Mouse (Mus musculus) liver, embryonic 14.5 days (tissue): ENCODE measurements around the gene Shroom1. TPM values are rescaled to one million over a fixed set of nuclear protein-coding genes. Genes with fewer than 3 reads are reported as not detected.
A peak's percentile ranks its signal among the peaks of the same experiment; 100 is the strongest.

Source experiments
- ATAC-seq: fragments of 200-750 bp; cut with Nextera tagmentation; 2 replicates; pipeline ENCODE4 v1.8.0; 2017; ENCODE audit warnings: moderate number of reproducible peaks, mild to moderate bottlenecking, moderate library complexity; ENCODE audit not compliant: insufficient read depth
- DNase-seq, 3 experiments: peaks; one replicate each; pipeline ENCODE4 v3.0.0-alpha.2; 2012 to 2013; ENCODE audit warnings: low read depth in 3 of 3, low spot score in 3 of 3
- H3K27ac ChIP-seq: fragments of 300-500 bp; sonication (generic); 2 replicates; pipeline ENCODE4 v1.5.1; 2014; ENCODE audit warnings: moderate library complexity, mild to moderate bottlenecking, control low read depth, inconsistent platforms
- H3K27me3 ChIP-seq: fragments of 300-500 bp; sonication (generic); 2 replicates; pipeline ENCODE4 v1.6.1; 2014; ENCODE audit warnings: mild to moderate bottlenecking, low read length, moderate library complexity; ENCODE audit not compliant: control insufficient read depth, insufficient read depth
- H3K36me3 ChIP-seq: fragments of 300-500 bp; sonication (generic); replicated peaks from 2 replicates; pipeline ENCODE4 v1.6.1; 2014; ENCODE audit warnings: low read depth; ENCODE audit not compliant: control insufficient read depth, insufficient read depth
- H3K4me1 ChIP-seq, 2 experiments: fragments of 200-500 bp in 1 of 2; fragments of 300-500 bp in 1 of 2; sonication (generic) in 1 of 2; replicated peaks; 2 replicates each; pipeline ENCODE4 v1.6.1; 2012 to 2014; ENCODE audit warnings: antibody characterized with exemption in 1 of 2, inconsistent platforms in 1 of 2, low read length in 1 of 2; ENCODE audit not compliant: control insufficient read depth in 2 of 2, insufficient read depth in 2 of 2
- H3K4me2 ChIP-seq: fragments of 300-500 bp; sonication (generic); 2 replicates; pipeline ENCODE4 v1.6.1; 2014; ENCODE audit warnings: low read depth, mild to moderate bottlenecking, control low read depth, moderate library complexity
- H3K4me3 ChIP-seq, 2 experiments: fragments of 200-500 bp in 1 of 2; fragments of 300-500 bp in 1 of 2; sonication (generic) in 1 of 2; 2 replicates each; pipeline ENCODE4 v1.5.1; 2012 to 2014; ENCODE audit warnings: low read depth in 2 of 2, low read length in 2 of 2, mild to moderate bottlenecking in 2 of 2, control low read depth in 1 of 2, inconsistent platforms in 1 of 2, moderate library complexity in 1 of 2; ENCODE audit not compliant: insufficient read depth in 1 of 2
- H3K9ac ChIP-seq: fragments of 300-500 bp; sonication (generic); replicated peaks from 2 replicates; pipeline ENCODE4 v1.6.1; 2014; ENCODE audit warnings: mild to moderate bottlenecking, control low read depth, moderate library complexity
- H3K9me3 ChIP-seq: fragments of 300-500 bp; sonication (generic); 2 replicates; pipeline ENCODE4 v1.6.1; 2016; ENCODE audit warnings: low read length, mixed read lengths; ENCODE audit not compliant: control insufficient read depth
- CTCF ChIP-seq: IDR thresholded peaks from 2 replicates; pipeline ENCODE4 v1.5.1; 2016; ENCODE audit warnings: antibody characterized with exemption, low read depth, control low read depth
- EP300 ChIP-seq: IDR thresholded peaks from 2 replicates; pipeline ENCODE4 v1.6.1; 2016; ENCODE audit warnings: antibody characterized with exemption, low read depth
- WGBS: fragments of 180-500 bp; shearing (Covaris S2); extraction: QIAGEN DNeasy Blood & Tissue Kit; methylation state at CpG from one replicate; pipeline ENCODE4 v1.1.7; 2014; ENCODE audit not compliant: insufficient replicate concordance; 5-methylcytosine and 5-hydroxymethylcytosine counted together
- polyA plus RNA-seq, 2 experiments: library from polyadenylated mRNA; depleted of rRNA in 1 of 2; stranded (reverse) in 1 of 2; unstranded in 1 of 2; fragments of >200 nt; fragmentation: Nextera tagmentation in 1 of 2; extraction: Ambion mirVana in 1 of 2; gene quantifications; 2 replicates each; pipeline versions ENCODE4 v1.2.1 to v1.2.3; 2012 to 2014

Shroom1 gene
- polyA plus RNA-seq, 2 experiments, result 1.5 to 1.7 TPM

DNA sequence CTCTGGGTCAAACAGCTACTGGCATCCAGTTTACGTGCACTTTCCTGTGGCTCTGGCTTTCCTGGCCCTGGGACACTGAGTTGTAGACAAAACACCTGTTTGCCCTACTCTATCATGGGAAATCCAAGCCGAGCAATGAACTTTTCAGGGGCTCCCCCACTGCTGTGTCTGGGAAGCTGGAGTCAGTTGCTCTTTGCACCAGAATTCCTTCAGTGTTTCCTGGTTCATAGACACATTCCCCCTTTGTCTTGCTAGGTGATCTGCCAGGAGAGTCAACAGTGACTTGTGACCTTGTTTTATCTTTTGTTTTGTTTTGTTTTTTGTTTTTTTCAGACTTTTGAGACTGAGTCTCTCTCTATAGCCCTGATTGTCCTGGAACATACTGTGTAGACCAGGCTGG is 5.6 kb upstream of the Shroom1 start:
- Histone ChIP-seq H3K4me2 (no peak overlapping the region), H3K36me3 (no peaks in the 10 kb centered on the region), H3K9ac (no peak overlapping the region), H3K27me3 (peaks cover 5% of the 10 kb centered on the region), H3K4me3 (no peak overlapping the region), H3K4me1 (peaks cover 0 to 2% of the 10 kb centered on the region in 2 experiments; a peak in 2 of 4 replicates), H3K9me3 (no peaks in the 10 kb centered on the region), H3K27ac (no peak overlapping the region)
- no peak for TF ChIP-seq CTCF
- TF ChIP-seq EP300, result no peak
- DNase-seq (no peak), ATAC-seq (no peak)
- 61% methylated on average over 2 of the region's 2 CpGs for WGBS

DNA sequence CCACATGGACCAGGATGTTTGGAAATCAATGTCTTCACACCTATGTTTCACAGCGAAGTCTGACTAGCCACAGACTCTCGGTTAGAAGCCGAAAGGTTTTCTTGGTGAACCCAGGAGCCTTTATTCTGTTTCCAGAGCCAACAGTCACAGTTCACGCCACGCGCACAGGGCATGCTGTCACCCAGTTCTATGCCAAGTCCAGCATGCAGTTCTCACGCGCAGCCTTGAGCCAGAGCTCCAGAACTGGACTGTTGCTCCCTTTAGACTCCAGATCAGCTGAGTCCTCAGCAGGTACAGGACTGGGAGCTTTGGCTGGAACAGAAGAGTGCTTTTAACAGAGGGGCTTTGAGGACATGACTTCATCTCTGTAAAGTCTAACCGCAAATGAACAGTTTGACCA is 4.6 kb upstream of the Shroom1 start:
- ATAC-seq, result no peak
- no peak overlapping the region for H3K9ac ChIP-seq

DNA sequence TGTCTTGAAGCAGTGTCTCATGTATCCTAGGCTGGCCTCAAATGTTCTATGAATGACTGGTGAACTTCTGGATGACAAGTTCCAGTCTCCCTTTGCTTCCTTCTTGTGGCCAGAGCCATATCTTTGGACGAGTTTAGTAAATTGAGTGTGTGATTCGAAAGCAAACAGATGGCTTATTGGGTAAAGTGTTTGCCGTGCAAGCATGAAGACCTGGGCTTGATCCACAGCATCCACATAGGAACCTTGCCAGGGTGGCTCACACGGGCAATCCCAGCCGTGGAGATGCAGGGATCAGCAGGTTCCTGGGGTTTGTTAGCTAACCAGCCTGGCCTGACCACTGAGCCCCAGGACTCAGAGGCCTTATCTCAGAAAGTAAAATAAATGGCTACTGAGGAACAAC is 4.0 kb upstream of the Shroom1 start:
- 68% methylated on average over 5 of the region's 5 CpGs for WGBS
- no peak for ATAC-seq
- Histone ChIP-seq H3K27me3 (peaks cover 22% of the 10 kb centered on the region), H3K4me3 (no peak overlapping the region), H3K27ac (no peak overlapping the region), H3K9ac (no peak overlapping the region), H3K9me3 (no peaks in the 10 kb centered on the region), H3K4me1 (peaks cover 0 to 2% of the 10 kb centered on the region in 2 experiments; a peak in 2 of 4 replicates), H3K4me2 (no peak overlapping the region), H3K36me3 (no peaks in the 10 kb centered on the region)
- TF ChIP-seq EP300 (no peak), CTCF (no peak)
- DNase-seq, result no peak

More for the DNA sequence above, 4.6 kb upstream of the Shroom1 start:
- peaks cover 16% of the 10 kb centered on the region for H3K27me3 ChIP-seq
- H3K36me3 ChIP-seq, result no peaks in the 10 kb centered on the region
- H3K4me1 ChIP-seq, result peaks cover 0 to 2% of the 10 kb centered on the region in 2 experiments; a peak in 2 of 4 replicates
- H3K4me2 ChIP-seq, result no peak overlapping the region
- DNase-seq, result no peak
- TF ChIP-seq CTCF, result no peak
- no peak for TF ChIP-seq EP300
- no peaks in the 10 kb centered on the region for H3K9me3 ChIP-seq
- WGBS, result 87% methylated on average over 9 of the region's 9 CpGs
- H3K27ac ChIP-seq, result no peak overlapping the region
- no peak overlapping the region for H3K4me3 ChIP-seq

DNA sequence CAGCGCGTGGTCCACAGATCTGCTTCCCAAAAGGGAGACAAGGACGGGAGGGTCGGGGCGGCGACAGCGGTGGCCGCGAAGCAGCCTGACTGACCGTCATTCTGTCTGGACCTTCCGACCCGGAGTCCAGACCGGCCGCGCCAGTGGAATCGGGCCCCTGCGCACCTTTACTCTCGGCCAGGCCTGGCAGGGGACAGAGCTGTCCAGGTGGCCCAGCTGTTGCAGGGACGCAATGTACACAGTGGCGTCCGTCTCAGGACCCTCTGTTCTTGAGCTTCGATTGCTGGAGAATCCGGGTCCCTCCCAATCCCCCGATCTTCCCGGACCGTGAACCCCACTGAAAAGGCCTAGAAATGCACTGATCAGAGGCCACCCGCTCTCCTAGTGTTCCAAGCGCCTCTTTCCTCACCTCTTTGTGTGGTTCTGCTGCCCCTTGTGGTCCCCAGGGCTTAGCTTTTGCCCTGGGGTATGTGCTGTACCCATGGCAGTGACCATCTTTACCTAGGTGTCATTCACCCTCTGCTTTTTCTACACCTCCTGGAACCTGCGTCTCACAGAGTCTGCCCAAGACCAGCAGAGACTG is 458 bp downstream of the Shroom1 start:
- no peak for DNase-seq
- 9% methylated on average over 29 of the region's 29 CpGs for WGBS
- TF ChIP-seq EP300 (no peak), CTCF (peak; percentile 39)
- H3K36me3 ChIP-seq, result no peaks in the 10 kb centered on the region
- H3K9me3 ChIP-seq, result no peaks in the 10 kb centered on the region
- peaks cover 0 to 5% of the 10 kb centered on the region in 2 experiments; a peak in 2 of 4 replicates for H3K4me1 ChIP-seq
- H3K4me2 ChIP-seq, result peak overlapping the region; percentile 39
- H3K9ac ChIP-seq, result no peak overlapping the region; the same call in 1 of the 2 replicates
- H3K4me3 ChIP-seq, result peak overlapping the region; percentile 45 to 48
- H3K27me3 ChIP-seq, result peaks cover 26% of the 10 kb centered on the region
- peak; percentile 33; the same call in 1 of the 2 replicates for ATAC-seq
- H3K27ac ChIP-seq, result no peak overlapping the region

DNA sequence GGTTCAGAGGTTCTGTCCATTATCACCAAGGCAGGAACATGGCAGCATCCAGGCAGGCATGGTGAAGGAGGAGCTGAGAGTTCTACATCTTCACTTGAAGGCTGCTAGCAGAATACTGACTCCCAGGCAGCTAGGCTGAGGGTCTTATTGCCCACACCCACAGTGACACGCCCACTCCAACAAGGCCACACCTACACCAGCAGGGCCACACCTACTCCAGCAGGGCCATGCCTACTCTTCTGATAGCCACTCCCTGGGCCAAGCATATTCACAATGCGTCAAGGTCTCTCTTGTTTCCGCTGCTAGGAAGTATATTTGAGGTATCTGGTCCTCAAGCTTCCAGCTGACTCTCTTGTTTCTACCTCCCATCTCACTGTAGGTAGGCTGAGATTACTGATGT is 2.0 kb downstream of the Shroom1 start:
- no peak for DNase-seq
- TF ChIP-seq CTCF (no peak), EP300 (no peak)
- Histone ChIP-seq H3K4me2 (no peak overlapping the region), H3K4me1 (peaks cover 0 to 5% of the 10 kb centered on the region in 2 experiments; a peak in 2 of 4 replicates), H3K27me3 (peaks cover 42% of the 10 kb centered on the region), H3K9ac (no peak overlapping the region), H3K36me3 (no peaks in the 10 kb centered on the region), H3K27ac (no peak overlapping the region), H3K9me3 (no peaks in the 10 kb centered on the region), H3K4me3 (no peak overlapping the region)
- no peak for ATAC-seq
- WGBS, result 60% methylated on average over 3 of the region's 3 CpGs
